Mouse (Mus musculus) limb, embryonic 11.5 days (tissue): ENCODE results near the gene Cwc15. TPM values are rescaled to one million over a fixed set of nuclear protein-coding genes. Genes with fewer than 3 reads are reported as not detected.

Experiments used
- polyA plus RNA-seq: library from polyadenylated mRNA; unstranded; fragments of >200 nt; fragmentation: Nextera tagmentation; extraction: Ambion mirVana; gene quantifications from 2 replicates; pipeline ENCODE4 v1.2.1, GENCODE M21; 2014

Cwc15 gene
- polyA plus RNA-seq, 1 experiment from 2014 or later = 203 TPM

Other genes starting within 250 kb of the Cwc15 start
- gene Sesn3, start 225.6 kb upstream of the Cwc15 start, polyA plus RNA-seq = 26.9 and 29.1 TPM in 2 replicates
- 6.1 and 6.3 TPM in 2 replicates for gene Endod1, start 119.1 kb upstream of the Cwc15 start, polyA plus RNA-seq
- 0.18 TPM in 1 of 2 replicates, not detected in the other for gene Kdm4d, start 135 bp upstream of the Cwc15 start, polyA plus RNA-seq
- gene Amotl1, start 144.4 kb downstream of the Cwc15 start, polyA plus RNA-seq = 36.9 and 40.0 TPM in 2 replicates
- 0.09 TPM in 1 of 2 replicates, not detected in the other for gene Piwil4, start 240.1 kb downstream of the Cwc15 start, polyA plus RNA-seq